Mouse (Mus musculus) embryo, embryonic 10.5 days (tissue): ENCODE data around the gene Clpb.

Source experiments
- DNase-seq: peaks from one replicate; pipeline ENCODE4 v3.0.0-alpha.2; 2015; ENCODE audit warnings: low spot score

Gene Clpb

DNA sequence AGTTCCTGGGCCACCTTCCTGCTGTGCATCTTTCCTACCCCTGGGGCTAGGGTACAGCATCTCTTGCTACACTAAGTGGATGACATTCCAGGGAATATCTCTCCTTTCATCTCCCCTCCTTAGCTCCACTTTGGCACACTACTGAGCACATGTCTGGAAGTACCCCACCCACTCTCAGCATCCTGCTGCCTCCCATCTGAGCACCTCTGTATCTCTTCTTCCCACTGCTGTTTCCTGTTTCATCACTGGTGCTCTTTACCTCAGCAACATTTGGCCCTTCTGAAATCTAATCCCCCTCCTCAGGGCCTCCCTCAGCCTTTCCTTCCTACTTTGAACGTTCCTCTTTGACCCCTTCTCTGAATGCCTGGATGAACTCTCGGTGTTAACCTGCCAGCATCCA, 63.5 kb downstream of the Clpb start:
- peak; percentile 13 for DNase-seq

DNA sequence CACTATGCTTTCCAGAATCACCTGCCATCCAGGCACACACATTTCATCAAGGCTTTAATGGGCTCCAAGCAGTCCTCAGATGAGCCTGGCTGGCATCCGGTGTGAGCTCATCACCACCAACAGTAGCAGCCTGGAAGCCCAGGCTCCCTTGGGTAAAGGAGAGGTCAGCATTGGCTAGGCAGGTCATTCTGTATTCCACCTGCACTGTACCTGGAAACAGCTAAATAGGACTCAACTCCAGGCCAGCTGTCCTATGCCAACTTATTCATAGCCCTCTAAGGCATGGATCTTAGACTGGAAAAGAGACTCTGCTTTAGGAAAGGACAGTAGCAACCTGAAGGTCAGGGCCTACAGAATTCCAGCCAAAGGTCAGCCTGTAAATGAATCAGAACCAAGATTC, 68.7 kb downstream of the Clpb start:
- no peak for DNase-seq

DNA sequence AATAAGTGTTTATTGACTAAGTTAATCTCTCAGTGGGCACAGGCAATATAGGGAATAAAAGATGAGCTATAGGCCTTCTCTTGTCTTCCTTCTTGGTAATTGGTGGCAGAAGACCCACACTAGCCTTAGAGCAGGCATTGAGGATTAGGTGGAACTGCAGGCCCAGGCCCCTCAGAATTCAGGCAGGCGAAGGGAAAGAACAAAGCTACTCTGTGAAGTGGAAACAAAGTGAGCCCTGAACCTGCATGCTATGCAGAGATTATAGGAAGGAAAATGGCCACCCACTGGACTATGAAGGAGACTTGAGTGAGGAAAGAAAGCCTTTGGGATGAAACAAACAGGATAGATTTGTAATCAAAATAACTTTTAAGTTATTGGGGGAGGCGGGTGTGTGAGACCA, 69.6 kb downstream of the Clpb start:
- DNase-seq = no peak

DNA sequence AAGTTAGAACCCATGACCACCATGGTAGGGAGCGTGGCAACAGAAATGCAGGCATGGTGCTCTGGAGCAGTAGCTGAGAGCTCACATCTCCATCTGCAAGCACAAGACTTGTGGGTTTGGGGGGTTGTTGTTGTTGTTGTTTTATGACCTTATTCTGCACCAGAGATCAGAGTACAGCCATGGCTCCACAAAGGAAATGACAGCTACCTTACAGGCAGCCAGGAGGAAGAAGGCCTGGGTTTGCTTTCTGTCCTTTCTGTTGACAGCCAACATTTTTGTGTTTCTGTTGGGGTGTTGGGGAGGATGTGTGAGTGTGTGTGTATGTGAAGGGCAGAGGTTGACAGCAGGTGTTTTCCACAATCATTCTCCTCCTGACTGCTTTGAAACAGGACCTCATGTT, 71.9 kb downstream of the Clpb start:
- DNase-seq = no peak

DNA sequence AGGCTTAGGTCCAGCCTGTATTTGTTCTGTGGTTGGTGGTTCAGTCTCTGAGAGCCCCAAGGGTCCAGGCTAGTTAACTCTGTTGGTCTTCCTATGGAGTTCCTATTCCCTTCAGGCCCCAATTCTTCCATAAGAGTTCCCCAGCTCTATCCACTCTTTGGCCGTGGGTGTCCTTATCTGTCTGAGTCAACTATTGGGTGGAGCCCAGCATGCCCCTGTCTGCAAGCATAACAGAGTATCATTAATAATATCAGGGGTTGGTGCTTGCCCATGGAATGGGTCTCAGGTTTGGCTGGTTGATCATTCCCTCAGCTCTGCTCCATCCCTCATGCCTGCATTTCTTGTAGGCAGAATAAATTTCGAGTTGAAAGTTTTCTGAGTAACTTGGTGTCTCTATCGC, 74.3 kb downstream of the Clpb start:
- DNase-seq = no peak

DNA sequence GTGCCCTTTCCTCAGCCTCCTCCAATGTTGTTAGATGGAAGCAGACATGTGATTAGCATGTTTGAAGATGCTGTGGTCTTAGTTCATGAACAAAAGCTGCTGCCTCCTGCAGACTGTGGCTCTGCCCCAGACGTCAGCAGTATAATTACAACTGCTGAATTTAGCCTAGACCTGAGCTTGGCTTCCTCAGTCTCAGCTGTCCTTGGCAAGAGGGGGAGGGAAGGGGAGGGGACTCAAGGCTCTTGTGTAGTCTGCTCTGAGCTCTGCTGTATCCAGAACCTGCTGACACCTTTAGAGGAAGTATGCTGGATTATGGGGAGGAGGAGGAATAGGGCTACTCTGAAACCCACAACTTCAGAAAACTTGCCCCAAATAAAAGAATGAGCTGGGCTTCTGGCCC, 76.2 kb downstream of the Clpb start:
- no peak for DNase-seq

DNA sequence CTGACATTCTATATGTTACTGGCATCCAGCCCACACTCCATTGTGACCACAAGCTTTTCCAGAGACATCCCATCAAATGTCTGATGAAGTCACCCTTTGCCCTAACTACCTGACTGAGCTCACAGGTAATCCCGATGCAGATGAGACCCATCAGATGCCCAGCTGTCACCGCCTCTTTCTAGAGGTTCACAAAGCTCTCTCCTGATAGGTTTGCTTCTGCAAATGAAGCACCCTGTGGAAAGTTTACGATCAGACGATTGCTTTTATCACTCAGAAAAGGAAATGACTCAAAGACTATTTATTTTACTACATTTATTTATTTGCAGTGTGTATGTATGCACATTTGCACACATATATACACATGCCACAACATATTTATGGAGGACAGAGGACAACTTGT, 80.1 kb downstream of the Clpb start:
- no peak for DNase-seq

DNA sequence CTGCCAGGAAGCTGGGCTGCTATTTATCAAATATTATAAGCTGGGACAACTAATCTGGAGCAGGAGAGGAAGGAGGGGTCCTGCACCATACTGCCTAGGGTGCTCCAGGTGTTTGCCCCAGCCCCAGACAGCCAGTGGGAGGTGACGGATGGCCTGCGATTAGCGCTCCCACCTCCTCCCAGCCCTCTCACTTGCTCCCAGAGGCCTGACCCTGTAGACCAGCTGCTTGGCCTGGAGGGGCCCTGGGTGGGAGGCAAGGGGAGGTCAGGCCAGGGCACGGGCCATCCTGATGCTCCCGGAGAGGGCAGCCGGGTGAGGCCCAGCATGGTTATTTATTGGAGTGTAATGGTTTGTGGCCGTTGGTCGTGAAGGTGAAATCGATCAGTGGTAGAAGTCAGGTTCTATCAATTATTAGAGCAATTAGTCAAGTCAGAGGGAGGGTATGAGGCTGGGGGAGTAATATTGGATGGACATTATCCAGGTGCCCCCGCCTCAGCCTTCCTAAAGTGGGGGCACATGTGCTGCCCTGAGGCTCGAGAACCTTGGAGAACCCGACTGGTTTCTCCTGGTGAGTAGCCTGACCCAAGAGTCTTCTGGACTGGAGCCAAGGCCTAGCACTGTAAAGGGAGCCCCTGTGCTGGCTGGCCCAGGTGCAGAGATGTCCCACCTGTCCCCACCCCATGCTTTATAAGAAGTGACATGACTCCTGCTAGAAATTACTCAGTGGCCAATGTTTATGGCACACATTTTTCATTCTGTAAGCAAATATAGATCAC, 83.3 kb downstream of the Clpb start:
- DNase-seq = peak; percentile 31

DNA sequence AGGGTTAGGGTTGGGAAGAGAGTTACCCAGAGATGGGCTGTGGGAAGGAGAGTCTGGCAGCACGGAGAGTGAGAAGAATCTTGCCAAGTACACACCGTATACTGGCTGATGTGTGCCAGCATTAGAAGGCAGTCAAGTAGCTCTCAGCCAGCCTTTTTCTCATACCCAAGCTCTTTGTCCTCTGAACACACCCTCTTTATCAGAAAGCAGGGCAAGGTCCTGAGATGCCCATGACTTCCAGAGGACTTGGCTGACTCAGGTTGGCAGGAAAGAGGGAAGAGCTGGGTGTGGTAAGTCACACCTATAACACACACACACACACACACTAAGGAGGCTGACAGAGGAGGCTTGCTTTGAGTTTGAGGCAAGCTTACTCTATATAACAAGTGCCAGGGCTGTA, 86.8 kb downstream of the Clpb start:
- no peak for DNase-seq

DNA sequence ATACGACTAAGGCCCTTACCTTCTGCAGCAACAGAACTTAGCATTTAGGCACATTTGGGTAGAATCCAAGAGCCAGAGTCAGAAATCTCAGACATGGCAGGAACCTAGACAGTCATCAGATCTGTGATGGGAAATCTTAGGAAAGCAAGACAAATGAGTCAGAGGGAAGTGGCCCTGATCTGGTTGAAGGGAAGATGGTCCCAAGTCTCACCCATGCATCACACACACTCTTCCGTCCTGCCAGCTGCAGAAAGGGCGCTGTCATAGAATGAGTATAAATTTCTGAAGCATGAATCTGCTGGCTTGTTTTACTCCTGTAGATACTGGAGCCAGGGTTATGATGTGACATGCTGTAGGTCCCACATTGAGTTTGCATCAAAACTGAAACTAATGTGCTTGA, 88.9 kb downstream of the Clpb start:
- no peak for DNase-seq

DNA sequence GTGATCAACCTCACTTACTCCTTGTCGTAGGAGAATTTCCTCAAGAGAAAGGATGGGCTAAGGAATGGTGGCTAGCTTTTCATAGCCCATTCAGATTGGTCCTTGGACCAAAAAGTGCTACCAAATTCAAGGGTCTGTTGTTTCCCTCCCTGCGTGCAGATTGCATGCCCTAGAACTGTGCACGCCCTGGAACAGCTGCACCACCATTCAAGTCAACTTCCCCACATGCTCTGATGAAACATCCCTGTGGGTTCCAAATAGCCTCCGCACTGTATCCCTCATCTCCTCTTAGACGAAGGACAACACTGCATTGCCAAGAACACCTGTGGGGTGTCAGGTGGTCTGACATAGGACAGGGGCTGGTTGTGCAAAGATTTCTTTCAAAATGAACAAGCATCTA, 90.1 kb downstream of the Clpb start:
- DNase-seq = no peak

DNA sequence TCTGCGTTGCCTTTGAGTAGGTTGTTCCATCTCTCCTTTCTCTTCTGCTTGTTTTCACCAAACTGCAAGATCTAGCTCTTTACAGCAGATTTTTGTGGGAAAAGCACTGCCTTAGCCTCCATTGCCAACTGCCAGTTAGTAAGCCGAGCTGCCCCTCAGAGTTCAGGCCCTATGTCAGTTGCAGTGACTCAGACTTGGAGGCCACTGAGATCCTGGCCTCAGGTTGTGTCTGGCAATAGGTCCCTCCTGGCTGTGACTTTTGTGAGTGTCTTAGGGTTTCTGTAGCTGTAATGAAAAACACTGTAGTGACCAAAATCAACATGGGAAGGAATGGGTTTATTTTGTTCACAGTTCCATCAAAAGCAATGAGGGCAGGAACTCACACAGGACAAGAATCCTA, 91.0 kb downstream of the Clpb start:
- no peak for DNase-seq

DNA sequence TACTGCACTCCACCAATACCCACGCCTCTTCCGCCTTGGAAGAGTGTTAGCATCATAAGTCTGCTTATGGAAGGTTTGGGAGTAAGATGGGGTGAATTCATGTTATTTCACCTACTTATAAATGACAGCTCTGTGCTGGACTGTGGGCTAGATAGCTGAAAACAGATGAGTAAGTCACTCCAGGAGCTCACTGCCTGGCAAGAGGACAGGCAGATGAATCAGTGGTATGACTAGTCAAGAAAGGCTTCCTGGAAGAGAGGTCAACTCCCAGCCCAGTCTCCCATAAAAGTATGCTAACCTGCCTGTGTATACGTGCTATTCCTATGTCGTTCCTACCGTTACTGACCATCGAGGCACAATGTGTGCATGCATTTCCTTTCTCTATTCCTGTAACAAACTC, 91.9 kb downstream of the Clpb start:
- DNase-seq = no peak

DNA sequence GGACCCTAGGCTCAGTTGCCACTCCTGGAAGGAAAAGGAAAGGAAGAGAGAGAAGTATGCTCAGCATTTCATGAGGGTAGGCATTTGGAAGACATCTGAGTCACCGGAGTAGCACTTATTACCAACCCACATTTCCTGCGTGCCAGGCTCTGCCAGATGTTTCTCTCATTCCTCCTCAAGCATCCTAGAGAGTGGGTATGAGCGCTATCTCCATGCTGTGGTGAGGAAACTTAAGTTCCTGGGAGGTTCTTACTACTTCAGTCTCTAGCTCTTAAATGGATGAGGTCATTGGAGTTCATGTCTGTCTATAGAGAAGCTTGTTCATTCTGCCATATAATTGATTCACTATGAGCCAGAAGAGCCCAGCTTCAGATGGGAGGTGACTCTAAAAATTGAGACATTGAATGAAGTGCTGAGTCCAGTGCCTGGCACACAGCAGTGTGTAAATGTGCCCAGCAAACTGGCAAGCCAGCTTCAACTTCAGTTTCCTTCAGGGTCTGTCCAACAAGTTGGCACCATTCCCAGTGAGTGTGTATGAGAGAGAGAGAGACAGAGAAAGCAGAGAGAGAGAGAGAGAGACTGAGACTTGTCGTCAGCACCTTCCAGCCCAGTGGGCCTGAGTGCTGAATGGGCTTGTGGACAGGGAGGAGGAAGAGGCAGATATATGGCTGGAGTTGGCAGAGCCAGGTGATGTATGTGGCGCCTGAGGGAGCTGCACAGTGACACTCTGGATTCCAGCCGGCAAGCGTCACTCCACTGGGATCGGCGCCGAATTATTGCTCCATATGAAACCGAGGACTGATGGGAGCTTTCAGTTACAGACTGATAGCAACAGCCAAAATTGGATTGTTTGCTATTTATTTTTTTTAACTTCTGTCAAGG, 98.7 kb downstream of the Clpb start:
- DNase-seq = no peak

DNA sequence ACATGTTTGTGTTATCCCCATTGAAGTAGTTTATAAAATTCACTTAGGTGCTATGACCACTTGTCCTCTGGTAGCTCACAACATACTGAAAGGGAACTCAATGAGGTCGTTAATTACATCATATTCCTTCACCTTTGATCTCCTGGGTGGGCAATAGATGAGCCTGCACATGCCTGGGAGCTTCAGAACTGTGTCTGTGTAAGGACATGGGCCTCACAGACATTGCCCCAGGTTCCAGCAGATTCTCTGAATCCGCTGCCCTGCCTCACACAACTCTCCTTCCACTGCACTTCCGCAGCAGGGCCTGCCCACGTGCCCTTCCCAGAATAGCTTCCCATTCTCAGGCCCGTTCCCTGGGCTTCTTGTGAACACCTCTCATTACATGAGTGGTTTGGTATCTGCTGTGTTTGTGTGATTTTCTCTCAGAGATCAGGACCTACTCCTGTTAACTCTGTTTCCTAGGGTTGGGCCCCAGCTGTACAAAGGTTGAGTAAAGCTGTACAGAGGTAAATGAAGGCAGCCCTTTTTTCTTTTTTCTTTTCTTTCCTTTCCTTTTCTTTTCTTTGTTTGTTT, 104.0 kb downstream of the Clpb start:
- DNase-seq = no peak

DNA sequence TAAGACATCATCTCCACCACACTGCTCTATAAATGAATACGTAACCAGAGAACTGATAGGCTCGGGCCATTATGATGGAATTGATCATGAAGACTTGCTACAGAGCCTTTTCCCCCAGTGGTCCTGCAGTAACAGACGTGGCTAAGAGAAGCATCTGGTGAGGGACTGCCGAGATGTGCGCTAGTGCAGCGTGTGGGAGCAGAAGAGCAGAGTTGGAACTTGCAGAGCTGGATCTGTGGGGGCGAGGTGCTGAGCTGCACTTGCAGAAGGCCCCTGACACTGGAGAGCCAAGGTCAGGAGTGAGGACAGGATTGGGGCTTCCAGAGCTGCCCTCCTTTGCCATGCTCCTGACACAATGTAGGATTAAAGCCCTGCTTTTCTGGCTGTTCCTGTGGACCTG, 106.6 kb downstream of the Clpb start:
- DNase-seq = no peak

DNA sequence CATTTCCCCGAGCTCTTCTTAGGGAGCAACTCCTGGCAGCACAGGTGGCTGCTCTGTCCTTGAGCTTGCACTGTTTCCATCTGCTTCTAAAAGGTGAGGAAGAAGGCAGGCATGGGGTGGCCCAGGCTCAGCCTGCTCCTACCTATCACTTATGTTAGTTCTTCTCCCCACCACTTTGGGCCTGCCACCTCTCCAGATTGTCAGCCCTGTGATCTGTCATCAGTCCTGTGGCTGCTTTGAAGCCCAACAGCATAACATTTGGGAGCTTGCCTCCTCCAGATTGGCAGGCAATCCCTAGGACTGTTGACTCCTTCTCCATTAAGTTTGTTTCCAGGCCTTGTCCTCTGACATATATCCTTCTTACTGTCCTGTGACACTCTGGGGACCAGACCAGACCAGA, 108.2 kb downstream of the Clpb start:
- no peak for DNase-seq

DNA sequence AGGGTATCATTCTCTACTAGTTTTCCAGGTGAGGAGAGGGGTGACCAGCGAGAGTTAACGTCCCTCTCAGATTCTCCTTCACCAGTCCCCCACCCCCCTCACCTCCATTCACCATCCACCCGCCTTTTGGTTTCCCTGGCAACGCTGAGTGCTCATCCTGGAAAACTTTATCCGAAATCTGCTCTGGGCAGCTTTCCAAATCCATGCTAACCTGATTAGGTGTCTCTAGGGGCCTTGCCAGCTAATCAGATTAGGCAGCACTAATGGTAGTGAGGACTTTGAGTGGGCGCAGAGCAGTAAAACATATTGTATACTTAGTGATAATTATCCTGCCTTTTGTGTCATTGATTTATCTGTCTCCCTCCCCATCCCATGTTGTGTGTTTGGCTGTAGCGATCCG, 109.3 kb downstream of the Clpb start:
- DNase-seq = peak; percentile 11

DNA sequence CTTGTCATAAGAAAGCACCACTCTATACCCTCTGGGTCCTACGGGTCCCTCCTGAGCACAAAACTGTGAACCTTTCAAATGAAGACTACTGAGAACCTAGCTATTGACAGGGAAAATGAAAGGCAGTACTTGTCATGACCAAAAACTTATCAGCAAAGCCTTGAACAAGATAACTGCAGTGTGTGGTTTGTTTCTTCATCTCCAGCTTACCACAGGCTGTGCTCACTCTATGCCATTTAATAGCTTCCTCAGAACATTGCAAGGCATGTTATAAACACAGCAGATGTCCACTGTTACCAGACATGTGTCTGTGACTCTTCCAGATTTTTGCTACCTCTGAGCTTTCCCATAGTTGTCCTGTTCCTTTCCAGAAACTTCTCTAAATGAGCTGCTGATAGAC, 113.6 kb downstream of the Clpb start:
- DNase-seq = no peak

DNA sequence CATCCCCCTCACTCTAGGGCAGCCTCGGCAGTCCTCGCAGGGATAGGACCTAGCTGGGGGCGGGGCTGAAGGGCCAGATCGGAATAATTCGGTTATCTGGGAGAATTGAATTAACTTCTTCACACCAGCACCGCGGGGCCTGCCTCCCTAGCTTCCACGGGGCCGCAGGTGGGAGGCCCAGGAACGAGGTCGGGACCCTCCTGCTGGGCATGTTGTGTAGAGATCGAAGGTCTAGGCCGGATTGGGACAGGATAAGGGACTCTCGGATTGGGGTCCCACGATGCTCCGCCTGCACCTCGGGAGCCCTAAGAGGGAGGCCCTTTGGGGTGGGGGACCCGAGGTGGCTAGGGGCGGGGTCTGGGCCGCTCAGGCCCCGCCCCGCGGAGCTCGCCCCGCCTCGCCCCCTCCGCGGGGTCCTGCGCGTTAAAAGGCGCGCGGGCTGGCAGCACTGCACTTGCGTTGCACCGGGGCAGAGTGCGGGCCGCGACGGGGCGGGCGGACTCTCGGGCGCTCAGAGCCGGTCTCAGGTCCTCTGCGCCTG, 154.5 kb downstream of the Clpb start, which contains the start of gene Phox2a:
Phox2a (plus strand) TSS at position 453 of the 541 bp plus-strand sequence.
- DNase-seq = peak; percentile 45

DNA sequence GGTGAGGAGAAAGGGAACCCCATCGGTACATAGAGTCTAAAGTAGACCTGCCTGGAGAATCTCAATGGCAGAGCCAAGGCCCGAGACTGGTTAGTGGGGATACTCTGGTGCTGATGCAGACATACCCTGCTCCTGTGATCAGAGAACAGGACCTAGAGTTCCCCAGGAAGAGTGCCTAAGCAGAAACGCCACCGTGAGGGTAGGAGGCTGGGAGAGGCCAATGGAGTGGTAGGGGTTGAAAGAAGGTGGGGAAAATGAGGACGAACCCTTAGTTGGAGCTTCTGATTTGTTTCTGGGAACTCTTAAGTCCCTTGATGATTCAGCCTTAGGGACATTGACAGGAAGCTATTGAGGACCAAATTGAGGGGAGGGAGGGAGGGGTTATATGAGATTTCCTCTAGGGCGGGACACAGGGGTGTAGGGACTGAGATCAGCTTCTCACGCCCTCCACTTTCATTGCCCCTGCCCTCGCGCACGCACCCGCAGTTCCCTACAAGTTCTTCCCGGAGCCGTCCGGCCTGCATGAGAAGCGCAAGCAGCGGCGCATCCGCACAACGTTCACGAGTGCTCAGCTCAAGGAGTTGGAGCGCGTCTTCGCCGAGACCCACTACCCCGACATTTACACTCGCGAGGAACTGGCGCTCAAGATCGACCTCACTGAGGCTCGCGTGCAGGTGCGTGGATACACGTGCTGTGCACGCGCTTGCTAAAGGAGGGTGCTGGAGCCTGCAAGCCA, 157.0 kb downstream of the Clpb start:
- DNase-seq = peak; percentile 59
